Mouse (Mus musculus): ENCODE data around the gene Rps12. TPM values are rescaled to one million over a fixed set of nuclear protein-coding genes. Genes with fewer than 3 reads are reported as not detected.

The Rps12 gene
- total and polyA plus RNA-seq, 2 experiments: 533 to 861 TPM

GRCm38 (mm10) chr10:23783493-23783884 is 3.6 kb downstream of the Rps12 start:
- no peak for DNase-seq (ENCODE audit: extremely low read depth, low read depth, low spot score)
- peaks cover 4% of the 10 kb centered on the region; the same call in 1 of the 2 replicates for H3K79me2 ChIP-seq (ENCODE audit: control insufficient read depth, insufficient read depth, low read length)
- peaks cover 31% of the 10 kb centered on the region for H3K36me3 ChIP-seq (ENCODE audit: control insufficient read depth, insufficient read depth, low read length)
- H3K4me3 ChIP-seq (ENCODE audit: insufficient read depth, low read depth, low read length): no peak overlapping the region
- no peak for TF ChIP-seq POLR2A (IDR thresholded peaks at IDR 0.05; ENCODE audit: extremely low read depth, insufficient read depth, low read length)
- no peak for TF ChIP-seq CTCF (IDR thresholded peaks at IDR 0.05; ENCODE audit: low read depth, low read length)
- H3K27ac ChIP-seq (replicated peaks; ENCODE audit: insufficient read depth, low read depth, low read length): no peak overlapping the region
- no peak overlapping the region for H3K9ac ChIP-seq (ENCODE audit: low read depth, low read length)
- H3K4me1 ChIP-seq (ENCODE audit: control insufficient read depth, insufficient read depth, low read length): peaks cover 9% of the 10 kb centered on the region; the same call in 1 of the 2 replicates
- H3K27me3 ChIP-seq (ENCODE audit: control insufficient read depth, insufficient read depth, low read length): no peaks in the 10 kb centered on the region
- 40% methylated on average over 2 of the region's 2 CpGs for WGBS

- Histone ChIP-seq H3K4me1 (ENCODE audit: control insufficient read depth, insufficient read depth, low read length) (peaks cover 9% of the 10 kb centered on the region; the same call in 1 of the 2 replicates), H3K4me3 (ENCODE audit: insufficient read depth, low read depth, low read length) (no peak overlapping the region), H3K9ac (ENCODE audit: low read depth, low read length) (no peak overlapping the region), H3K79me2 (ENCODE audit: control insufficient read depth, insufficient read depth, low read length) (peaks cover 4% of the 10 kb centered on the region; the same call in 1 of the 2 replicates), H3K27ac (replicated peaks; ENCODE audit: insufficient read depth, low read depth, low read length) (no peak overlapping the region), H3K36me3 (ENCODE audit: control insufficient read depth, insufficient read depth, low read length) (peaks cover 31% of the 10 kb centered on the region), H3K27me3 (ENCODE audit: control insufficient read depth, insufficient read depth, low read length) (no peaks in the 10 kb centered on the region)
- TF ChIP-seq CTCF (IDR thresholded peaks at IDR 0.05; ENCODE audit: low read depth, low read length): no peak
- no peak for TF ChIP-seq POLR2A (IDR thresholded peaks at IDR 0.05; ENCODE audit: extremely low read depth, insufficient read depth, low read length)
- 58% methylated on average over 2 of the region's 2 CpGs for WGBS
- DNase-seq (ENCODE audit: extremely low read depth, low read depth, low spot score): no peak
These were observed 4.1 kb downstream of the Rps12 start for GRCm38 (mm10) chr10:23782855-23783492.

GRCm38 (mm10) chr10:23781760-23782735 is 5.0 kb downstream of the Rps12 start:
- Histone ChIP-seq H3K27ac (replicated peaks; ENCODE audit: insufficient read depth, low read depth, low read length) (no peak overlapping the region), H3K27me3 (ENCODE audit: control insufficient read depth, insufficient read depth, low read length) (no peaks in the 10 kb centered on the region), H3K4me1 (ENCODE audit: control insufficient read depth, insufficient read depth, low read length) (peaks cover 9% of the 10 kb centered on the region; the same call in 1 of the 2 replicates), H3K9ac (ENCODE audit: low read depth, low read length) (no peak overlapping the region), H3K36me3 (ENCODE audit: control insufficient read depth, insufficient read depth, low read length) (peaks cover 31% of the 10 kb centered on the region), H3K4me3 (ENCODE audit: insufficient read depth, low read depth, low read length) (no peak overlapping the region), H3K79me2 (ENCODE audit: control insufficient read depth, insufficient read depth, low read length) (peaks cover 4% of the 10 kb centered on the region; the same call in 1 of the 2 replicates)
- TF ChIP-seq CTCF (IDR thresholded peaks at IDR 0.05; ENCODE audit: low read depth, low read length) (no peak), POLR2A (IDR thresholded peaks at IDR 0.05; ENCODE audit: extremely low read depth, insufficient read depth, low read length) (no peak)
- WGBS: 82% methylated on average over 11 of the region's 11 CpGs
- DNase-seq (ENCODE audit: extremely low read depth, low read depth, low spot score): no peak

- peaks cover 28% of the 10 kb centered on the region for H3K36me3 ChIP-seq (ENCODE audit: control insufficient read depth, insufficient read depth, low read length)
- no peaks in the 10 kb centered on the region for H3K79me2 ChIP-seq (ENCODE audit: control insufficient read depth, insufficient read depth, low read length)
- H3K27ac ChIP-seq (replicated peaks; ENCODE audit: insufficient read depth, low read depth, low read length): no peak overlapping the region
- no peaks in the 10 kb centered on the region for H3K27me3 ChIP-seq (ENCODE audit: control insufficient read depth, insufficient read depth, low read length)
- no peak for DNase-seq (ENCODE audit: extremely low read depth, low read depth, low spot score)
- 87% methylated on average over 6 of the region's 6 CpGs for WGBS
- peaks cover 3% of the 10 kb centered on the region; the same call in 1 of the 2 replicates for H3K4me1 ChIP-seq (ENCODE audit: control insufficient read depth, insufficient read depth, low read length)
- no peak for TF ChIP-seq CTCF (IDR thresholded peaks at IDR 0.05; ENCODE audit: low read depth, low read length)
- TF ChIP-seq POLR2A (IDR thresholded peaks at IDR 0.05; ENCODE audit: extremely low read depth, insufficient read depth, low read length): no peak
- H3K9ac ChIP-seq (ENCODE audit: low read depth, low read length): no peak overlapping the region
- H3K4me3 ChIP-seq (ENCODE audit: insufficient read depth, low read depth, low read length): no peak overlapping the region
These were observed 6.4 kb downstream of the Rps12 start for GRCm38 (mm10) chr10:23780539-23781275.

- WGBS: 35% methylated on average over 5 of the region's 5 CpGs
- no peaks in the 10 kb centered on the region for H3K27me3 ChIP-seq (ENCODE audit: control insufficient read depth, insufficient read depth, low read length)
These were observed 9.7 kb downstream of the Rps12 start for GRCm38 (mm10) chr10:23777288-23777945.

More at GRCm38 (mm10) chr10:23777288-23777945, 9.7 kb downstream of the Rps12 start:
- Histone ChIP-seq H3K9ac (ENCODE audit: low read depth, low read length) (no peak overlapping the region), H3K36me3 (ENCODE audit: control insufficient read depth, insufficient read depth, low read length) (peaks cover 3% of the 10 kb centered on the region; the same call in 1 of the 2 replicates), H3K27ac (replicated peaks; ENCODE audit: insufficient read depth, low read depth, low read length) (no peak overlapping the region), H3K4me1 (ENCODE audit: control insufficient read depth, insufficient read depth, low read length) (no peaks in the 10 kb centered on the region), H3K79me2 (ENCODE audit: control insufficient read depth, insufficient read depth, low read length) (no peaks in the 10 kb centered on the region), H3K4me3 (ENCODE audit: insufficient read depth, low read depth, low read length) (no peak overlapping the region)
- TF ChIP-seq POLR2A (IDR thresholded peaks at IDR 0.05; ENCODE audit: extremely low read depth, insufficient read depth, low read length) (no peak), CTCF (IDR thresholded peaks at IDR 0.05; ENCODE audit: low read depth, low read length) (peak; percentile 41)
- DNase-seq (ENCODE audit: extremely low read depth, low read depth, low spot score): no peak
